Mouse (Mus musculus) spleen, adult 18-20 months (tissue): ENCODE results near the gene Fbxl21.

Experiments used
- DNase-seq, 2 experiments: peaks; one replicate each; pipeline ENCODE4 v3.0.0; 2022; ENCODE audit warnings: mixed read lengths in 2 of 2

Gene Fbxl21

GRCm38 (mm10) chr13:56582720-56583119 lies 60.4 kb downstream of the Fbxl21 start:
- no peak for DNase-seq

- no peak for DNase-seq
Measured at GRCm38 (mm10) chr13:56586046-56586445, 63.8 kb downstream of the Fbxl21 start.
